Mouse (Mus musculus) duodenum, adult 2 months (tissue): Measurements from ENCODE around the gene Iqcn. TPM values are rescaled to one million over a fixed set of nuclear protein-coding genes. Genes with fewer than 3 reads are reported as not detected.

ENCODE experiments used
- polyA plus RNA-seq: library from polyadenylated mRNA; depleted of rRNA; stranded (reverse); fragments of >200 nt; gene quantifications from 2 replicates; pipeline ENCODE4 v1.2.3, GENCODE M21; 2012; ENCODE audit warnings: low replicate concordance; rRNA removed

Gene Iqcn
- 0.01 and 0.06 TPM in 2 replicates for polyA plus RNA-seq

DNA sequence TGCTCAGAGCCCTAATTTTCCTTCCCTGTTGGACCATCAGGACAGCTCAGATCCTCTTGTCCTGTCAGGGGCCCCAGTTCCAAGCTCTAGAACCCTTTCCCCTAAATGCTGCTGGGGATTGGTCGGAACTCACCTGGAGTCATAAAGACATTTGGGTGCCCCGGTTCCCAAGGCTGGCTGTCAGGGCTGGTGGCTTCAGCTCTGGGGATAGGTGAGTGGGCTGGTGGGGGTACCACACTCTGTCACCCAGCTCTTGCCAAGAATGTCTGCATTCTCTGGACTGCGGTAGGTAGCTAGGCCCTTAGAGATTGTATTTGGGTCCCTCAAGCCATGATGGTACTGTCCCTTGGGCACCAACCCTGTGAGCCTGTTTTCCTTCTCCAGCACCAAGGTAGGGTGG lies at the start of gene Iqcn:
Iqcn (plus strand) TSS at position 171 of the 400 bp plus-strand sequence.

DNA sequence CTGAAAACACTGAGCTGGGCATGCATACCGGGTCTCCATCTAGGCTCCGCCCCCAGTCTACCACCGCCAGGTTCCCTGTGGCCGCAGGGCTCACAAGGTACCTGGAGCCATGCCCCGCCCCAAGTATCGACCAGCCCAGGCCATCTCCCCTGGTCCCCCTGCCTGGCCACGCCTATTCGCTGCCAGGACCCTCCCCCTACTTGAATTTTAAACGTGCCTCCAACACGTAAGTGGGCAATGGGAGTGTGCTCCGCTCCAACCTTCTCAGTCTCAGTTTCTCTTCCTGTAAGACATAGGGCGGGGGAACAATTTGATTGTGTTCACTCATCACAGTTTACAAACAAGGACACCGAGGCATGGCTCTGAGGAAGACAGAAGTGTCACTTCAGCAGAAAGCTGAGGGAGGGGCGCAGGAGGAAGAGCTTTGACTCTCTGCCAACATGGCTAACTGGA lies 43.0 kb upstream of the Iqcn start, which contains the start of gene Pgpep1:
Pgpep1 (minus strand) TSS at position 116 of the 453 bp plus-strand sequence.

DNA sequence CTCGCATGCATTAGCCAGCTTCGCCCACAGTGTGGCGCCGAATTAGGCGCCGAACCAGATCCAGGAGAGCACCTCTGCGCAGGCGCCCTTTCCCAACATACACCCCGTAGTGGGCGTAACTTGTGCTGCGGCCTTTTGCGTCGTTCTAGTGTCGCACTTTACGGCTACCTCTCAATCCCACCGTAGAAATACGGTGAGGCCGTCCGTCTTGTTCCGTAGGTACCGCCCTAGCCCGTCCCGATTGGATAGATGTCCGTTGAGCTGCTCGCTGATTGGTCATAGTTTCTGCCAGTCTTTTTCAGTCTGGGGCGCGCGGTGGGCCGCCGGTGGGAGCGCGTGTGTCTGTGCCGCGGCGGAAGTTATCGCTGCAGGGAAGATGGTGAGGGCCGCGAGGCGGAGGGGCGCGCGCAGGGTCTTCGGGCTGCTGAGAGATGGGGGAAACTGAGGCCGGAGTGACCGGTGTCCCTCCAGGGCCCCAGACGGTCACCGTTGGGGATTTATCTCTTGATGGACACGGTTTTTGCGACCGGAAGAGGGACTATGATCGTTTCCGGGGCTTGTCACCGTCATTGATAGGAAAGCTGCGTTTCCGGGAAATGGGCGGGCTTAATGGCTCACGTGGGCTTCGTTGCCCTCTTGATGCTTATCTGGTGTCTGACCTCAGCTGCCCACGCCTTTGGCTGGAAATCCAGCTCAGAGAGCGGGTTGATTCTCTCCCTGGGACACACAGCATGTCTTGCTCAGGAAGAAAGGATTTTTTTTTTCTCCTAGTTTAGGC lies 30.0 kb upstream of the Iqcn start, which contains the start of gene Lsm4:
Lsm4 (plus strand) TSS at position 170 of the 778 bp plus-strand sequence.

DNA sequence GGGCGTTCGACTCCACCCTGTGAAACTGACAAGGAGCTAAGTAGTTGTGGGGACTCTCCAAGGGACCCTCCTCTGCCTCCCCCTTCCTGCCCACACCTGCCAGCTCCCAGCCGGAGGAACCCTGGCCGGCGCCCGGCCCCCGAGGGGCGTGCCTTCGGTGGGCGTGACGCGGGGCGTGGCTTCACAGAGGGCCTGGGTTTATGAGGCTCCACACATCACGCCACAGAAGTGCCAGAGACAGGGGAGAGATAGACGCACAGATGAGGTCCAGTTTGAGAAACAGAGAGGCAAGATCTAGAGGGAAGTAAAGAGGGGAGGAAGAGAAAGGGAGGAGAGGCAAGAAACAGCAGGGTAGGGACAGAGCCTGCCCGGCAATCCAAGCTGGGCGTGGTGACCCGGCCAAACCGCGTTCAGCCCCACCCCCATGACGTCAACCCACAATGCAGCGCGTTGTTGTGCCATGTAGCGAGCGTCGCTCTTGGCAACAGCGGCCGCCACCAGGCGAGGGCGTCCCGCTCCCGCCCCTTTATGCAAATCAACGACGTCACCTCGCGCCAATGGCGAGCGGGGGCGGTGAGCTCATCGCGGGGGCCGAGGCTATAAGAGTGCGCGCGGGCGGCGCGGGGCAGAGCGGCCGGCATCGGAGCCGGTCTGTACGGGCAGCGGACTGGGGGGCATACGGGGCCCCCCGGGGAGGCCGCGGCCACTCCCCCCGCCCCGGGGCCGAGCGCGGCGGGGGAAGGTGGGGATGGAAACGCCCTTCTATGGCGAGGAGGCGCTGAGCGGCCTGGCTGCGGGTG lies 4.7 kb upstream of the Iqcn start, which contains the start of gene Jund:
Jund (plus strand) TSS at position 640 of the 800 bp plus-strand sequence.

DNA sequence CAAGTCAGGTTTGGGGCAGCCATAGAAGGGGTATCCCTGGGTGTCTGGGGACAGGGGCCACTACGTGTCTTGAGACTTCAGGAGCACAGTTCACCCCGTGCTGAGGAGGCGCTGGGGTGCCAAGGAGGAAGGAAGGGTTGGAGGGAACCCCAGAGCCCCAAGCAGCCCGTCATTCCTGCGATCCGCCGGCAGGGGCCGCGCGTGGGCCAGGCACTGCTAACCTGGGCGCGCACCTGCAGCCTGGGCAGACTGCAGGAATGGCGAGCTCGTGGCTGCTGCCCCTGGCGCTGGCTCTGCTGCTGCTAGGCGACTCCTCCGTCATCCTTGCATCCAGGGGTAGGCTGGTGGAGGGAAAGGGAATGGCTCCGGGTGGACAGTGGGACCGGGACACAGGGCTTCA lies 15.0 kb downstream of the Iqcn start, which contains the start of gene Gm3336:
Gm3336 (plus strand) TSS at position 247 of the 400 bp plus-strand sequence.

DNA sequence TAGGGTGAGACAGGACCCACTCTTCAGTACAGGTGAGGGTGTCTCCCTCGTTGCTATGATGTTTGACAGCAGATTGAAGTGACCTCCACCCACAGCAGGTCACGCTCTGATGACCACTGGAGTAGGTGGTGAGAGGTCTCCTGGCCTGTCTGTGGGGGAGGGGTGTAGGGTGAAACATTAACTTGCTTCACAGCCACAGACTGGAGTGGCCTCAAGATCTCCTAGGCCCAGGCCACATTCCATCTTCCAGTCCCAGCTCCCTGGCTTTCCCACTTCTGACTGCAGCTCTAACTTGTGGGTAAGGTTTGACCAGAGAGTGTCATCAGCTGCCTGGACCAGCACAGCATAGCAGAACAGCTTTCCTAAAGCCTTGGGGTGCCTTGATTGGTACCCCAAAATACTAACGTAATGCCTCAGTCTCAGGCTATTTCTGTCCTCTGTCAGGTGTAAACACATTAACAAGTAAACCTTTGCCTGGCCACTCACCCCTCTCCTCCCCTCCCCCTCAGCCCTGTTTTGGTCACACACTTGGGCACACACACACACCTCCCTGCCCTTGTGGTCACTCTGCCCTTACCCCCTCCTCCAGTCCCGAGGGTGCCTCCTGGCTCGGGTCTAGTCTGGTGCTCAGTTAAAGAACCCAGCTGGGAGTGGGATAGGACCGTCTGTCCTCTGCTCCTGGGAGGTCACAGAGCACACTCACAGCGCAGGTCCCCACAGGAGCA lies 20.4 kb downstream of the Iqcn start, which contains the start of gene Pde4c:
Pde4c (plus strand) TSS at position 235 of the 725 bp plus-strand sequence.

DNA sequence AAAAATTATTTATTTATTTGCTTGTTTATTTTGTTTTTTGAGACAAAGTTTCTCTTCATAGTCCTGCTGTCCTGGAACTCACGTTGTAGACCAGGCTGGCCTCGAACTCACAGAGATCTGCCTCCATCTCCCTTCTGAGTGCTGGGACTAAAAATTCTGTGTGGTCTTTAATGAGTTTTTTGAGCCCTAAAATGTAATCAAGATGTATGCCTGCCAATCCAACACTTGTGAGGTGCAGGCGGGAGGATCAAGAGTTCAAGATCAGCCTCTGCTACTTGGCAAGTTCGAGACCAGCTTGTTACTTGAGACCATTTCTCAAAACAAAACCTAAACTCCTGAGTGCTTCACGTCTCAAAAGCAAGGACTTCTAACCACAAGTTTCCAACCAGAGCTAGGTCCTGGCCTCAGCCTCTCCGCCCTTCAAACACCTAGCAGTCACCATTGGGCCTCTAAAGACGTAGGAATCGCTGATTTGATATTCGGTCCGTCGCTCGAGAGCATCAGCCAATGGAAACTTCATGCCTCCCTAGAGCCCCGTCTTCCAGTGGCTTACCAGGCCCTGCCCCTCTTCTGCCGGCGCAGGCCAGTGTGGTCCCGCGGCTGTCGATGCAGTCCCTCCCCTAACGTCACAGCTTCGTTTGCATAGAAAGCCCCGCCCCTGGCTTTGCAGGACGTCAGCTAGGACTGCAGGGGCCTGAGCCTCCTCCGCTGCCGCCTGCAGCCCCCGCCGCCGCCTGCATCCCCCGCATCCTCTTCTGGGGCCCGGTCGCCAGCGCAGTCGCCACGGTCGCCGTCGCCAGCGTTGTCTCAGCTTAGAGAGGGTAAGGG lies 51.0 kb downstream of the Iqcn start, which contains the start of gene Rab3a:
Rab3a (plus strand) TSS at position 637 of the 828 bp plus-strand sequence.

DNA sequence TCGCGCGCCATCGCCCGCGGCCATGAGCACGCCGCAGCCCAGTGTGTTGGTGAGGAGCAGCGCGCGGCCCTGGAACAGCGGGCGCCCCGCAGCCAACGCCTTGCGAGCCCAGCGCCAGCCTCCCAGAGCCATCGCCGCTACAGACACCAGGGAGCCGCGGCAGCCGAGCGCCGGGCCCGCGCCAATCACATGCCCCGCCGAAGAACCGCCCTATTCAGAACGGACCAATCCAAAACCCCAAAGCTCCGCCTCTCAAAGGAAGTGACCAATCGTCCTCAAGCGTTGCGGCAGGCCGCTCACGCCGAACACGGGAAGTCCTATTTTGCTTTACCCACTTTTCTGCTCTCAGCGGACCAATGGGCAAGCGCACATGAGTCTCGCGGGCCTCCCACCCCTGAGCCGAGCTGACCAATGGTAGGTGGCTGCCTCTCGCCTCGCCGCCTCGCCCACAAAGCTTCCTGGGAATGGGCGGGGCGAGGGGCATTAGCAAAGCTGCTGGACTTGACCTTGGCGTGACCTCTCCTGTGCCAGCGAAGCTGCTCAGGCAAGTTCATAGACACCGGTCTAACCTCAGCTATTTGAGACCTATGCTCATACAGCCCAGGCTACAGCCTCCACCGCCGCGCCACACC lies 57.6 kb downstream of the Iqcn start, which contains the start of gene Mpv17l2:
Mpv17l2 (minus strand) TSS at position 172 of the 632 bp plus-strand sequence.

Other genes with a start within 250 kb of the Iqcn start
- gene Klhl26, start 226.5 kb upstream of the Iqcn start, polyA plus RNA-seq = 22.5 and 31.2 TPM in 2 replicates
- gene Tmem59l, start 216.1 kb upstream of the Iqcn start, polyA plus RNA-seq = 2.5 TPM in 2 replicates
- 2.7 and 9.8 TPM in 2 replicates for gene Crlf1, start 210.3 kb upstream of the Iqcn start, polyA plus RNA-seq
- 137 and 190 TPM in 2 replicates for gene Rex1bd, start 196.7 kb upstream of the Iqcn start, polyA plus RNA-seq
- gene Uba52, start 192.7 kb upstream of the Iqcn start, polyA plus RNA-seq = 1,130 and 1,246 TPM in 2 replicates
- 325 and 545 TPM in 2 replicates for gene Fkbp8, start 175.7 kb upstream of the Iqcn start, polyA plus RNA-seq
- 64.0 and 85.0 TPM in 2 replicates for gene Kxd1, start 175.5 kb upstream of the Iqcn start, polyA plus RNA-seq
- 25.2 and 37.0 TPM in 2 replicates for gene Ell, start 164.0 kb upstream of the Iqcn start, polyA plus RNA-seq
- gene Isyna1, start 109.1 kb upstream of the Iqcn start, polyA plus RNA-seq = 89.0 and 112 TPM in 2 replicates
- gene Ssbp4, start 94.6 kb upstream of the Iqcn start, polyA plus RNA-seq = 192 and 205 TPM in 2 replicates
- 5.9 and 12.7 TPM in 2 replicates for gene Lrrc25, start 87.3 kb upstream of the Iqcn start, polyA plus RNA-seq
- 7.2 and 7.6 TPM in 2 replicates for gene Gdf15, start 71.0 kb upstream of the Iqcn start, polyA plus RNA-seq
- gene Pgpep1, start 43.1 kb upstream of the Iqcn start, polyA plus RNA-seq = 53.9 and 98.0 TPM in 2 replicates
- gene Lsm4, start 30.2 kb upstream of the Iqcn start, polyA plus RNA-seq = 82.4 and 136 TPM in 2 replicates
- 654 and 1,953 TPM in 2 replicates for gene Jund, start 4.5 kb upstream of the Iqcn start, polyA plus RNA-seq
- 39.9 and 50.2 TPM in 2 replicates for gene Gm3336, start 15.1 kb downstream of the Iqcn start, polyA plus RNA-seq
- 5.2 and 15.1 TPM in 2 replicates for gene Pde4c, start 20.3 kb downstream of the Iqcn start, polyA plus RNA-seq
- 30.3 and 33.5 TPM in 2 replicates for gene Rab3a, start 51.2 kb downstream of the Iqcn start, polyA plus RNA-seq
- gene Mpv17l2, start 57.5 kb downstream of the Iqcn start, polyA plus RNA-seq = 107 and 299 TPM in 2 replicates
- gene Pik3r2, start 73.3 kb downstream of the Iqcn start, polyA plus RNA-seq = 233 and 412 TPM in 2 replicates
- 54.1 and 62.5 TPM in 2 replicates for gene Mast3, start 101.6 kb downstream of the Iqcn start, polyA plus RNA-seq
- 1.4 and 4.2 TPM in 2 replicates for gene Il12rb1, start 105.0 kb downstream of the Iqcn start, polyA plus RNA-seq
- gene Arrdc2, start 136.3 kb downstream of the Iqcn start, polyA plus RNA-seq = 38.6 and 40.6 TPM in 2 replicates
- gene Kcnn1, start 159.8 kb downstream of the Iqcn start, polyA plus RNA-seq = 0.66 and 1.3 TPM in 2 replicates
- gene Ccdc124, start 170.5 kb downstream of the Iqcn start, polyA plus RNA-seq = 49.4 and 62.1 TPM in 2 replicates
- 0.33 and 12.5 TPM in 2 replicates for gene Slc5a5, start 189.3 kb downstream of the Iqcn start, polyA plus RNA-seq
- gene Rpl18a, start 194.0 kb downstream of the Iqcn start, polyA plus RNA-seq = 4,446 and 4,916 TPM in 2 replicates
- 22.3 and 22.6 TPM in 2 replicates for gene Map1s, start 202.5 kb downstream of the Iqcn start, polyA plus RNA-seq